Mouse (Mus musculus) C2C12 (cell line): ENCODE measurements at regions not wholly inside any gene's neighbourhood (a gene's known extent, or its start where the extent isn't known, plus 50 kb on each side); places are given as distances from the start of the nearest gene placed in this dataset.
"Not testable (repeated sequence)": the region's sequence is repeated elsewhere in the genome, so short reads cannot be mapped to it uniquely, and the experiment has no call there.

Experiments used
- H3K27me3 ChIP-seq: one replicate; pipeline ENCODE4 v1.6.1; 2011; ENCODE audit not compliant: control insufficient read depth, insufficient read depth, insufficient read length
- H3K36me3 ChIP-seq: one replicate; pipeline ENCODE4 v1.6.1; 2011; ENCODE audit not compliant: control insufficient read depth, insufficient read depth
- H3K4me3 ChIP-seq: one replicate; pipeline ENCODE4 v1.5.1; 2011; ENCODE audit warnings: mild to moderate bottlenecking, control low read depth; ENCODE audit not compliant: poor library complexity, insufficient read depth, severe bottlenecking
- H3K79me2 ChIP-seq: one replicate; pipeline ENCODE4 v1.6.1; 2011; ENCODE audit not compliant: control insufficient read depth, insufficient read depth
- H3K79me3 ChIP-seq: one replicate; pipeline ENCODE4 v1.6.1; 2011; ENCODE audit warnings: low read depth, control low read depth
- H3ac ChIP-seq: one replicate; pipeline ENCODE3; 2011; ENCODE audit warnings: low read depth; ENCODE audit not compliant: control insufficient read depth, insufficient read length
- CEBPB ChIP-seq: IDR thresholded peaks from one replicate; pipeline ENCODE4 v1.6.1; 2011; ENCODE audit warnings: low read depth, mild to moderate bottlenecking, control low read depth, moderate library complexity
- CTCF ChIP-seq: IDR thresholded peaks from one replicate; pipeline ENCODE4 v1.5.1; 2011; ENCODE audit not compliant: control insufficient read depth, insufficient read depth, insufficient read length
- FOSL1 ChIP-seq: IDR thresholded peaks from one replicate; pipeline ENCODE4 v1.8.0; 2011; ENCODE audit warnings: mild to moderate bottlenecking, low read length; ENCODE audit not compliant: poor library complexity, insufficient read depth, severe bottlenecking
- MAX ChIP-seq: IDR thresholded peaks from one replicate; pipeline ENCODE4 v1.6.1; 2011; ENCODE audit warnings: mild to moderate bottlenecking, control low read depth
- MYOD1 ChIP-seq: IDR thresholded peaks from one replicate; pipeline ENCODE4 v1.6.1; 2011; ENCODE audit warnings: low read depth; ENCODE audit not compliant: control insufficient read depth, insufficient read length
- MYOG ChIP-seq: IDR thresholded peaks from one replicate; pipeline ENCODE4 v1.6.1; 2011; ENCODE audit not compliant: control insufficient read depth, insufficient read length; ENCODE audit errors: extremely low read depth
- USF1 ChIP-seq: IDR thresholded peaks from one replicate; pipeline ENCODE4 v1.6.1; 2011; ENCODE audit warnings: low read depth, mild to moderate bottlenecking, control low read depth, moderate library complexity

GRCm38 (mm10) chrX:18882088-18882783 lies 421.0 kb upstream of the 4930578C19Rik start:
- no peaks in the 10 kb centered on the region for H3K79me2 ChIP-seq
- H3K27me3 ChIP-seq: no peaks in the 10 kb centered on the region
- no peaks in the 10 kb centered on the region for H3K36me3 ChIP-seq
- no peak overlapping the region for H3K4me3 ChIP-seq
- no peaks in the 10 kb centered on the region for H3K79me3 ChIP-seq
- TF ChIP-seq MYOG: no peak
- TF ChIP-seq CEBPB: peak; percentile 89
- no peak overlapping the region for H3ac ChIP-seq

DNA sequence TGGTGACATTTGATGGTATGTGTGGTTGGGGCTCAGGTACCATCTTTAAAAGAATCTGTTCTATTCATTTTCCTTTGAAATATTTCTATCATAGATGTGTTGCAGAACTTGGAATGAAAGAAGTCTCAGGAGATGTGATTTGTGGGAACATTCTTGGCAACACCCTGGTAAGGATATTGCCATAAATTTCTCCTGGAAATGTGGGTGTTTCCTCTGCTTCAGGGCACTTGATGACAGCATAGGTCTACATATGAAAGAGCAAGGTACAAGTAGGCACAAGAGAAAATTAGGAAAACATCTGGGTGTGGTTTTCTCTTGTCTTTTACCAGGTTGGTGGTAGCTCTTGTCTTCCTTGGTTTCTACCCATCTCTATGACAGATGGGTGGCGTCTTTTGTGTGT lies 414.5 kb upstream of the 4930578C19Rik start:
- no peak overlapping the region for H3ac ChIP-seq
- no peak overlapping the region for H3K4me3 ChIP-seq
- H3K27me3 ChIP-seq: no peaks in the 10 kb centered on the region
- H3K36me3 ChIP-seq: no peaks in the 10 kb centered on the region
- no peaks in the 10 kb centered on the region for H3K79me2 ChIP-seq
- no peaks in the 10 kb centered on the region for H3K79me3 ChIP-seq
- no peak for TF ChIP-seq MAX

DNA sequence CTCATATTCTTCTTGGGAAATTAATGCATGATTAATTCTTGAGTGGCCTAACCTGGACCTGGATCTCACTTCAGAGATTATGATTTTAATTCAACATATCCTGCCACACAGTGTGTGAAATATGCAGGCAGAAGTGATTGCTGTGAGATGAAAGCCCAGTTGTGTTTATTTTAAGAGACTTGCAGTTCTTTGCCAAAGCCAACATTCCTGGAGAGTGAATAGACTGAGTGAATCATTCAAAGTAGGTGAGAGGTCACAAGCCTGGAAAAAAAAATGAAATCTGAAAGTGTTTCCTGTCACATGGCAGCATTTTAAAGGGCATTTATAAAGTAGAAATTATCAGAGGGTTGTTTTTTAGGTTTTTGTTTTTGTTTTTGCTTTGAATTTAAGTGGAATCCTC lies 412.9 kb upstream of the 4930578C19Rik start:
- Histone ChIP-seq H3K27me3 (no peaks in the 10 kb centered on the region), H3K4me3 (no peak overlapping the region), H3K79me2 (no peaks in the 10 kb centered on the region), H3ac (no peak overlapping the region), H3K36me3 (no peaks in the 10 kb centered on the region), H3K79me3 (no peaks in the 10 kb centered on the region)
- TF ChIP-seq MAX (no peak), FOSL1 (peak; percentile 93), CEBPB (peak; percentile 10), MYOG (no peak), USF1 (peak; percentile 93)

GRCm38 (mm10) chrX:18838668-18839067 lies 377.5 kb upstream of the 4930578C19Rik start:
- TF ChIP-seq FOSL1 (no peak), CTCF (no peak)
- no peaks in the 10 kb centered on the region for H3K79me3 ChIP-seq
- H3K4me3 ChIP-seq: no peak overlapping the region
- no peak overlapping the region for H3ac ChIP-seq
- no peaks in the 10 kb centered on the region for H3K36me3 ChIP-seq
- no peaks in the 10 kb centered on the region for H3K27me3 ChIP-seq
- H3K79me2 ChIP-seq: no peaks in the 10 kb centered on the region

DNA sequence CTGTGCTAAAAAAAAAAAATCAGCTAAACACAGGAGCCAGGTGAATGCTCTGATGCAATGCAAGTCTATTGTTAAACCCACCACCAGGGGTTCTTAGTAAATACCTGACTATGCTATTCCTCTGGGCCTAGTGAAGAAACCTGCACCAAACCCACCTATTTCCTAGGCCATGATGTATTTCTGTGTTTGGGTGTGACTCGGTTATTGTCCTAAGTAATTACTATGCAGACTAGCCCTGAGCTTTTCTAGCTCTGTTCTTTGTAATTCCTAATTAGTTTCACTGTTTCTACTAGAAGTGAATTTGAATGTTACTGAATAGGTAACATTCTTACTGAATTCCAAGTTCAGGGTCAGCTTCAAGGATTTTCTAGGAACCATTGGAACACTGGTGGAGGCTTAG lies 363.8 kb upstream of the 4930578C19Rik start:
- H3K4me3 ChIP-seq, H3K27me3 ChIP-seq, H3K36me3 ChIP-seq, H3ac ChIP-seq, H3K79me2 ChIP-seq, H3K79me3 ChIP-seq: not testable (repeated sequence)

- Histone ChIP-seq H3K79me2 (no peaks in the 10 kb centered on the region), H3K36me3 (no peaks in the 10 kb centered on the region), H3K27me3 (no peaks in the 10 kb centered on the region), H3K4me3 (no peak overlapping the region), H3K79me3 (no peaks in the 10 kb centered on the region), H3ac (no peak overlapping the region)
- no peak for TF ChIP-seq MYOG
- TF ChIP-seq CEBPB: no peak
- TF ChIP-seq FOSL1: no peak
- no peak for TF ChIP-seq MAX
- TF ChIP-seq USF1: no peak
- no peak for TF ChIP-seq CTCF
- no peak for TF ChIP-seq MYOD1
Measured at GRCm38 (mm10) chrX:18814441-18814973, 353.3 kb upstream of the 4930578C19Rik start.
